Mouse (Mus musculus): ENCODE results near the gene Fam189a1. TPM values are rescaled to one million over a fixed set of nuclear protein-coding genes. Genes with fewer than 3 reads are reported as not detected.

The Fam189a1 gene
- polyA plus RNA-seq, 1 experiment from 2014 or later = 0.46 TPM

- H3K27me3 ChIP-seq (ENCODE audit: insufficient read depth, low read length) = no peaks in the 10 kb centered on the region
- no peaks in the 10 kb centered on the region for H3K36me3 ChIP-seq (ENCODE audit: insufficient read depth)
- H3K4me1 ChIP-seq (ENCODE audit: insufficient read depth) = no peaks in the 10 kb centered on the region
- no peak overlapping the region for H3K4me3 ChIP-seq (ENCODE audit: low read depth, low read length)
- no peaks in the 10 kb centered on the region for H3K9me3 ChIP-seq (ENCODE audit: low read depth, low read length)
- WGBS = 81% methylated on average over 17 of the region's 17 CpGs
- no peak overlapping the region for H3K9ac ChIP-seq
- no peak overlapping the region for H3K4me2 ChIP-seq
- ATAC-seq (ENCODE audit: insufficient read depth) = no peak
- H3K27ac ChIP-seq (ENCODE audit: low read depth) = no peak overlapping the region
- no peak for TF ChIP-seq CTCF (IDR thresholded peaks at IDR 0.05; ENCODE audit: low read depth)
- DNase-seq = no peak
Observed at GRCm38 (mm10) chr7:65104207-65105096, 51.9 kb downstream of the Fam189a1 start.

- Histone ChIP-seq H3K9ac (no peak overlapping the region), H3K36me3 (ENCODE audit: insufficient read depth) (no peaks in the 10 kb centered on the region), H3K27ac (ENCODE audit: low read depth) (no peak overlapping the region), H3K9me3 (ENCODE audit: low read depth, low read length) (no peaks in the 10 kb centered on the region), H3K4me1 (ENCODE audit: insufficient read depth) (no peaks in the 10 kb centered on the region), H3K4me2 (no peak overlapping the region), H3K27me3 (ENCODE audit: insufficient read depth, low read length) (no peaks in the 10 kb centered on the region), H3K4me3 (ENCODE audit: low read depth, low read length) (no peak overlapping the region)
- 75% methylated on average over 2 of the region's 2 CpGs for WGBS
- peak; percentile 49 for DNase-seq
- ATAC-seq (ENCODE audit: insufficient read depth) = no peak
- TF ChIP-seq CTCF (IDR thresholded peaks at IDR 0.05; ENCODE audit: low read depth) = no peak
Observed at GRCm38 (mm10) chr7:65101661-65102060, 54.7 kb downstream of the Fam189a1 start.

GRCm38 (mm10) chr7:65097708-65098107 lies 58.7 kb downstream of the Fam189a1 start:
- no peaks in the 10 kb centered on the region for H3K4me1 ChIP-seq (ENCODE audit: insufficient read depth)
- no peak overlapping the region for H3K9ac ChIP-seq
- WGBS = 80% methylated on average over 14 of the region's 14 CpGs
- no peak for TF ChIP-seq CTCF (IDR thresholded peaks at IDR 0.05; ENCODE audit: low read depth)
- H3K9me3 ChIP-seq (ENCODE audit: low read depth, low read length) = no peaks in the 10 kb centered on the region
- ATAC-seq (ENCODE audit: insufficient read depth) (no peak), DNase-seq (no peak)
- H3K4me2 ChIP-seq = no peak overlapping the region
- no peaks in the 10 kb centered on the region for H3K27me3 ChIP-seq (ENCODE audit: insufficient read depth, low read length)
- H3K36me3 ChIP-seq (ENCODE audit: insufficient read depth) = no peaks in the 10 kb centered on the region
- no peak overlapping the region for H3K27ac ChIP-seq (ENCODE audit: low read depth)
- no peak overlapping the region for H3K4me3 ChIP-seq (ENCODE audit: low read depth, low read length)

GRCm38 (mm10) chr7:65095631-65096107 lies 60.7 kb downstream of the Fam189a1 start:
- H3K27ac ChIP-seq (ENCODE audit: low read depth) = no peak overlapping the region
- H3K27me3 ChIP-seq (ENCODE audit: insufficient read depth, low read length) = no peaks in the 10 kb centered on the region
- no peak overlapping the region for H3K9ac ChIP-seq
- H3K4me1 ChIP-seq (ENCODE audit: insufficient read depth) = no peaks in the 10 kb centered on the region
- ATAC-seq (ENCODE audit: insufficient read depth) (peak; percentile 56; the same call in 1 of the 2 replicates), DNase-seq (no peak)
- H3K4me3 ChIP-seq (ENCODE audit: low read depth, low read length) = no peak overlapping the region
- no peak for TF ChIP-seq CTCF (IDR thresholded peaks at IDR 0.05; ENCODE audit: low read depth)
- no peaks in the 10 kb centered on the region for H3K36me3 ChIP-seq (ENCODE audit: insufficient read depth)
- 31% methylated on average over 5 of the region's 5 CpGs for WGBS
- no peaks in the 10 kb centered on the region for H3K9me3 ChIP-seq (ENCODE audit: low read depth, low read length)
- H3K4me2 ChIP-seq = no peak overlapping the region

- Histone ChIP-seq H3K9me3 (ENCODE audit: low read depth, low read length) (no peaks in the 10 kb centered on the region), H3K36me3 (ENCODE audit: insufficient read depth) (no peaks in the 10 kb centered on the region), H3K27ac (ENCODE audit: low read depth) (no peak overlapping the region), H3K4me2 (no peak overlapping the region), H3K4me3 (ENCODE audit: low read depth, low read length) (no peak overlapping the region), H3K27me3 (ENCODE audit: insufficient read depth, low read length) (no peaks in the 10 kb centered on the region), H3K4me1 (ENCODE audit: insufficient read depth) (no peaks in the 10 kb centered on the region), H3K9ac (no peak overlapping the region)
- ATAC-seq (ENCODE audit: insufficient read depth) = no peak
- no peak for DNase-seq
- no peak for TF ChIP-seq CTCF (IDR thresholded peaks at IDR 0.05; ENCODE audit: low read depth)
- 61% methylated on average over 4 of the region's 4 CpGs for WGBS
Observed at GRCm38 (mm10) chr7:65093314-65093713, 63.1 kb downstream of the Fam189a1 start.

- ATAC-seq (ENCODE audit: insufficient read depth) = no peak
- TF ChIP-seq CTCF (IDR thresholded peaks at IDR 0.05; ENCODE audit: low read depth) = no peak
- 76% methylated on average over 4 of the region's 4 CpGs for WGBS
- Histone ChIP-seq H3K4me1 (ENCODE audit: insufficient read depth) (no peaks in the 10 kb centered on the region), H3K4me3 (ENCODE audit: low read depth, low read length) (no peak overlapping the region), H3K36me3 (ENCODE audit: insufficient read depth) (no peaks in the 10 kb centered on the region), H3K9me3 (ENCODE audit: low read depth, low read length) (no peaks in the 10 kb centered on the region), H3K27me3 (ENCODE audit: insufficient read depth, low read length) (no peaks in the 10 kb centered on the region), H3K27ac (ENCODE audit: low read depth) (no peak overlapping the region), H3K9ac (no peak overlapping the region), H3K4me2 (no peak overlapping the region)
- DNase-seq = no peak
Observed at GRCm38 (mm10) chr7:65091486-65091885, 64.9 kb downstream of the Fam189a1 start.

- Histone ChIP-seq H3K9me3 (ENCODE audit: low read depth, low read length) (no peaks in the 10 kb centered on the region), H3K4me1 (ENCODE audit: insufficient read depth) (no peaks in the 10 kb centered on the region; the same call in 1 of the 2 replicates), H3K9ac (no peak overlapping the region), H3K27me3 (ENCODE audit: insufficient read depth, low read length) (no peaks in the 10 kb centered on the region), H3K4me3 (ENCODE audit: low read depth, low read length) (no peak overlapping the region), H3K4me2 (no peak overlapping the region), H3K36me3 (ENCODE audit: insufficient read depth) (no peaks in the 10 kb centered on the region), H3K27ac (ENCODE audit: low read depth) (no peak overlapping the region)
- 73% methylated on average over 6 of the region's 6 CpGs for WGBS
- TF ChIP-seq CTCF (IDR thresholded peaks at IDR 0.05; ENCODE audit: low read depth) = no peak
- ATAC-seq (ENCODE audit: insufficient read depth) (no peak), DNase-seq (no peak)
Observed at GRCm38 (mm10) chr7:65085972-65086371, 70.4 kb downstream of the Fam189a1 start.

Data from lung, embryonic 14.5 days (tissue).